Mouse (Mus musculus) heart, embryonic 11.5 days (tissue): ENCODE measurements around the gene Dram1. TPM values are rescaled to one million over a fixed set of nuclear protein-coding genes. Genes with fewer than 3 reads are reported as not detected.

ENCODE experiments used
- ATAC-seq: fragments of 200-750 bp; cut with Nextera tagmentation; replicated peaks from 2 replicates; pipeline ENCODE4 v1.8.0; 2017; ENCODE audit warnings: moderate library complexity; ENCODE audit not compliant: insufficient number of reproducible peaks, low FRiP score, low TSS enrichment
- H3K27ac ChIP-seq: fragments of 300-500 bp; sonication (generic); 2 replicates; pipeline ENCODE4 v1.5.1; 2014; ENCODE audit warnings: mild to moderate bottlenecking, low read depth, low read length
- H3K27me3 ChIP-seq: fragments of 300-500 bp; sonication (generic); 2 replicates; pipeline ENCODE4 v1.6.1; 2014; ENCODE audit warnings: mild to moderate bottlenecking, low read length, mixed read lengths; ENCODE audit not compliant: control insufficient read depth, insufficient read depth
- H3K36me3 ChIP-seq: fragments of 300-500 bp; sonication (generic); 2 replicates; pipeline ENCODE4 v1.6.1; 2014; ENCODE audit warnings: mild to moderate bottlenecking, low read length, moderate library complexity, mixed read lengths; ENCODE audit not compliant: control insufficient read depth, insufficient read depth
- H3K4me1 ChIP-seq: fragments of 300-500 bp; sonication (generic); 2 replicates; pipeline ENCODE4 v1.6.1; 2014; ENCODE audit warnings: low read length; ENCODE audit not compliant: control insufficient read depth, insufficient read depth
- H3K4me2 ChIP-seq: fragments of 300-500 bp; sonication (generic); 2 replicates; pipeline ENCODE4 v1.6.1; 2014; ENCODE audit warnings: mild to moderate bottlenecking, moderate library complexity
- H3K4me3 ChIP-seq: fragments of 300-500 bp; sonication (generic); 2 replicates; pipeline ENCODE4 v1.5.1; 2014; ENCODE audit warnings: low read depth, low read length
- H3K9ac ChIP-seq: fragments of 300-500 bp; sonication (generic); 2 replicates; pipeline ENCODE4 v1.6.1; 2014; ENCODE audit warnings: mild to moderate bottlenecking, low read depth, low read length, moderate library complexity
- H3K9me3 ChIP-seq: fragments of 300-500 bp; sonication (generic); replicated peaks from 2 replicates; pipeline ENCODE4 v1.6.1; 2016; ENCODE audit warnings: low read length; ENCODE audit not compliant: control insufficient read depth
- WGBS: fragments of 180-500 bp; shearing (Covaris S2); extraction: QIAGEN DNeasy Blood & Tissue Kit; methylation state at CpG from one replicate; pipeline ENCODE4 v1.1.7; 2014; ENCODE audit not compliant: insufficient replicate concordance; 5-methylcytosine and 5-hydroxymethylcytosine counted together
- polyA plus RNA-seq: library from polyadenylated mRNA; unstranded; fragments of >200 nt; fragmentation: Nextera tagmentation; extraction: Ambion mirVana; gene quantifications from 2 replicates; pipeline ENCODE4 v1.2.1, GENCODE M21; 2014

Gene Dram1
- polyA plus RNA-seq: 0.39 and 1.1 TPM in 2 replicates

GRCm38 (mm10) chr10:88379013-88379885, at the start of gene Dram1, which contains the start of gene Gnptab:
Dram1 (minus strand) TSS chr10:88379080.
Gnptab (plus strand) TSS chr10:88379132.
- peak within 1 kb of the TSS; percentile 41; the same call in 1 of the 2 replicates for H3K27ac ChIP-seq
- peaks cover 5% of the 10 kb centered on the region for H3K4me1 ChIP-seq
- under 1% methylated on average over 75 of the region's 87 CpGs for WGBS
- no peaks in the 10 kb centered on the region for H3K9me3 ChIP-seq
- H3K9ac ChIP-seq: peak within 1 kb of the TSS; percentile 81
- H3K4me3 ChIP-seq: peak within 1 kb of the TSS; percentile 80
- H3K36me3 ChIP-seq: no peaks in the 10 kb centered on the region
- H3K27me3 ChIP-seq: peaks cover 3% of the 10 kb centered on the region; the same call in 1 of the 2 replicates
- ATAC-seq: peak; percentile 79
- H3K4me2 ChIP-seq: peak within 1 kb of the TSS; percentile 99

GRCm38 (mm10) chr10:88427998-88428397, 49.1 kb upstream of the Dram1 start:
- H3K36me3 ChIP-seq: no peaks in the 10 kb centered on the region
- no peak overlapping the region for H3K27ac ChIP-seq
- no peak overlapping the region for H3K9ac ChIP-seq
- H3K9me3 ChIP-seq: no peaks in the 10 kb centered on the region
- H3K4me2 ChIP-seq: no peak overlapping the region
- ATAC-seq: no peak
- no peaks in the 10 kb centered on the region for H3K27me3 ChIP-seq
- no peak overlapping the region for H3K4me3 ChIP-seq
- no peaks in the 10 kb centered on the region for H3K4me1 ChIP-seq
- 85% methylated on average over 6 of the region's 6 CpGs for WGBS

DNA sequence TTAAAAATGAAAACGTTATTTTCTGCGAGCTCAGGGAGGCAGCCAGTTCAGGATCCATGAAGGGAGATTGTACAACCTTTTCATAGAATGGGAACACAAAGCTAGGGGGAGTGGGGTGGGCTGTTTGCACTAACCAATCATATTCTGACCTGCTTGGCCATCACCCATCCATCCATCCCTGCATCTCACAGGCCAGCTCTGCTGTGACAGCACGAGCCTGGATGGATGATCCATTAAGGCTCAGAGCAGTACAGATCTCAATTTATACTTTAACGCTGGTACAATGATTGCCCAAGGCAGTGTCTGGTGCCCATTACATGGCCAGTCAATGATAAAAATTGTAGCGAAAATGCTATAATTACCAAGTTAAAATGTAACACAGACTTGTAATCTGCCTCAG, 48.0 kb upstream of the Dram1 start:
- H3K4me2 ChIP-seq: no peak overlapping the region
- H3K9ac ChIP-seq: no peak overlapping the region
- 56% methylated on average over 5 of the region's 5 CpGs for WGBS
- ATAC-seq: no peak
- no peaks in the 10 kb centered on the region for H3K36me3 ChIP-seq
- no peaks in the 10 kb centered on the region for H3K4me1 ChIP-seq
- H3K9me3 ChIP-seq: no peaks in the 10 kb centered on the region
- H3K27me3 ChIP-seq: no peaks in the 10 kb centered on the region
- no peak overlapping the region for H3K27ac ChIP-seq
- no peak overlapping the region for H3K4me3 ChIP-seq

GRCm38 (mm10) chr10:88426158-88426816, 47.4 kb upstream of the Dram1 start:
- H3K36me3 ChIP-seq: no peaks in the 10 kb centered on the region
- WGBS: 91% methylated on average over 2 of the region's 2 CpGs
- no peak; the same call in 1 of the 2 replicates for ATAC-seq

DNA sequence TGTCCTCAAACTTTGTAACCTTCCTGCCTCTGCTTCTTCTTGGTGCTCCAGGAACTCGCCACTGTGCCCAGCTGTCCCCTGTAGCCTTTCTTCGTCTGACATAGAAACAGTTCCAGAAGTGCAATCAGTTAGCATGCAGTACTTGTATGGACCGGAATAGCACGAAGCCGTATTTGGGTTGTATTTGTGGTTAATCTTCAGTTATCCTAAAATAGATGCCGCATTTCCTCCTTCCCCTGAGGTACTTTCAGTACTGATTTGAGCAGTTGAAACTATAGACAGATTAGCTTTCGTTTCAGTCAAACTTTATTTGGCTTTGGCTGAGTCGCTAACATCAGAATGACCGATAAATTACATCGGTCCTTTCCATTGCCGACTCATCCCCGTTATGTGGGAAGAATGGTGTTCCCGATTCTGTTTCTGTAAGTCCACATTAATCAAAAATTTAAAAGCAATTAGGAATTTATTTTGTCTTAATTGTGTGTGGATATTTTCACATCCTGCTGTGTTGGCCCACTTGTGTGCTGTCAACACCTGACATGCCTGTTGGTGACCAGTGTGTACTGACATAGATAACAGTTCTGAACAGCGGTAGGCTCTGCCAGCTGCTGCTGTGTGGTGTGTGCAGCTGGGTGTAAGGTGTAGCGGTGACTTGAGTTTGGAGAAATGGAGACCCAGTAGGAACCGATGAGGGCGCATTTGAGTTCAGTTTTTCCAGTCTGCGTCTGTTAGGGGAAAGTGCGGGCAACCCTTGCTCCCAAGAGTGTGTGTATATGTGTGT, 42.0 kb upstream of the Dram1 start:
- H3K9me3 ChIP-seq: no peaks in the 10 kb centered on the region
- H3K4me3 ChIP-seq: no peak overlapping the region
- H3K4me2 ChIP-seq: no peak overlapping the region
- no peak overlapping the region for H3K9ac ChIP-seq
- H3K4me1 ChIP-seq: no peaks in the 10 kb centered on the region
- H3K27me3 ChIP-seq: no peaks in the 10 kb centered on the region
- no peak for ATAC-seq
- no peak overlapping the region for H3K27ac ChIP-seq
- 82% methylated on average over 19 of the region's 19 CpGs for WGBS
- H3K36me3 ChIP-seq: no peaks in the 10 kb centered on the region

More at GRCm38 (mm10) chr10:88426158-88426816, 47.4 kb upstream of the Dram1 start:
- no peaks in the 10 kb centered on the region for H3K4me1 ChIP-seq
- no peak overlapping the region for H3K27ac ChIP-seq
- H3K9me3 ChIP-seq: no peaks in the 10 kb centered on the region
- no peak overlapping the region for H3K4me3 ChIP-seq
- H3K9ac ChIP-seq: no peak overlapping the region
- no peaks in the 10 kb centered on the region for H3K27me3 ChIP-seq
- H3K4me2 ChIP-seq: no peak overlapping the region

- Histone ChIP-seq H3K4me3 (no peak overlapping the region), H3K27me3 (no peaks in the 10 kb centered on the region), H3K36me3 (no peaks in the 10 kb centered on the region), H3K27ac (no peak overlapping the region), H3K4me1 (no peaks in the 10 kb centered on the region), H3K9ac (no peak overlapping the region), H3K9me3 (no peaks in the 10 kb centered on the region), H3K4me2 (no peak overlapping the region)
- WGBS: 78% methylated on average over 11 of the region's 11 CpGs
- ATAC-seq: no peak
Observed at GRCm38 (mm10) chr10:88420141-88420541, 41.3 kb upstream of the Dram1 start.

- Histone ChIP-seq H3K27me3 (no peaks in the 10 kb centered on the region), H3K9ac (no peak overlapping the region), H3K4me1 (no peaks in the 10 kb centered on the region), H3K36me3 (no peaks in the 10 kb centered on the region), H3K4me3 (no peak overlapping the region), H3K4me2 (no peak overlapping the region), H3K9me3 (no peaks in the 10 kb centered on the region), H3K27ac (no peak overlapping the region)
- no peak for ATAC-seq
- WGBS: 87% methylated on average over 5 of the region's 5 CpGs
Observed at GRCm38 (mm10) chr10:88417686-88418085, 38.8 kb upstream of the Dram1 start.

- Histone ChIP-seq H3K4me2 (no peak overlapping the region), H3K27me3 (no peaks in the 10 kb centered on the region), H3K27ac (no peak overlapping the region), H3K9me3 (no peaks in the 10 kb centered on the region), H3K4me1 (no peaks in the 10 kb centered on the region), H3K9ac (no peak overlapping the region), H3K4me3 (no peak overlapping the region), H3K36me3 (no peaks in the 10 kb centered on the region)
- no peak for ATAC-seq
- 77% methylated on average over 17 of the region's 17 CpGs for WGBS
Observed at GRCm38 (mm10) chr10:88412290-88412995, 33.6 kb upstream of the Dram1 start.
